Mouse (Mus musculus) right cerebral cortex, postnatal 36 days (tissue): ENCODE results near the gene Speg.

Experiments
- DNase-seq, 2 experiments: peaks; one replicate each; pipeline ENCODE4 v3.0.0; 2022; ENCODE audit warnings: low spot score in 2 of 2, mixed read lengths in 1 of 2

Gene Speg

GRCm38 (mm10) chr1:75442171-75442570 lies 67.1 kb downstream of the Speg start:
- no peak for DNase-seq

- no peak for DNase-seq
Measured at GRCm38 (mm10) chr1:75442811-75443210, 67.7 kb downstream of the Speg start.

- DNase-seq: no peak
Measured at GRCm38 (mm10) chr1:75443247-75444024, 68.3 kb downstream of the Speg start.

- no peak for DNase-seq
Measured at GRCm38 (mm10) chr1:75444208-75444607, 69.1 kb downstream of the Speg start.

GRCm38 (mm10) chr1:75445141-75445701 lies 70.1 kb downstream of the Speg start:
- DNase-seq: peak; percentile 54 to 66

GRCm38 (mm10) chr1:75445751-75446611 lies 70.9 kb downstream of the Speg start:
- DNase-seq: peak; percentile 53 to 58

- DNase-seq: no peak
Measured at GRCm38 (mm10) chr1:75446656-75447055, 71.6 kb downstream of the Speg start.

- no peak for DNase-seq
Measured at GRCm38 (mm10) chr1:75447265-75448051, 72.4 kb downstream of the Speg start.

- DNase-seq: no peak
Measured at GRCm38 (mm10) chr1:75448052-75448431, 72.9 kb downstream of the Speg start.

GRCm38 (mm10) chr1:75448937-75449336 lies 73.8 kb downstream of the Speg start:
- DNase-seq: no peak

GRCm38 (mm10) chr1:75449377-75450135 lies 74.5 kb downstream of the Speg start:
- no peak for DNase-seq

- DNase-seq: no peak
Measured at GRCm38 (mm10) chr1:75450314-75451005, 75.4 kb downstream of the Speg start, which contains the start of gene Asic4. Gene Asic4 (plus strand): TSS chr1:75450436.

- no peak for DNase-seq
Measured at GRCm38 (mm10) chr1:75451900-75452299, 76.8 kb downstream of the Speg start.

- DNase-seq: no peak
Measured at GRCm38 (mm10) chr1:75455433-75455832, 80.3 kb downstream of the Speg start.

- no peak for DNase-seq
Measured at GRCm38 (mm10) chr1:75455948-75456347, 80.9 kb downstream of the Speg start.

- DNase-seq: no peak
Measured at GRCm38 (mm10) chr1:75456746-75457564, 81.9 kb downstream of the Speg start.

- DNase-seq: no peak
Measured at GRCm38 (mm10) chr1:75457710-75458024, 82.6 kb downstream of the Speg start.

- DNase-seq: peak in 1 of 2 experiments; percentile 53
Measured at GRCm38 (mm10) chr1:75458025-75458788, 83.1 kb downstream of the Speg start.
